Mouse (Mus musculus) MEL-GATA-1-ER (cell line): ENCODE measurements around the gene Myt1l.

Experiments used
- DNase-seq: peaks from one replicate; pipeline ENCODE4 v3.0.0-alpha.2; 2012; ENCODE audit warnings: low read depth; ENCODE audit errors: extremely low read depth

Gene Myt1l

DNA sequence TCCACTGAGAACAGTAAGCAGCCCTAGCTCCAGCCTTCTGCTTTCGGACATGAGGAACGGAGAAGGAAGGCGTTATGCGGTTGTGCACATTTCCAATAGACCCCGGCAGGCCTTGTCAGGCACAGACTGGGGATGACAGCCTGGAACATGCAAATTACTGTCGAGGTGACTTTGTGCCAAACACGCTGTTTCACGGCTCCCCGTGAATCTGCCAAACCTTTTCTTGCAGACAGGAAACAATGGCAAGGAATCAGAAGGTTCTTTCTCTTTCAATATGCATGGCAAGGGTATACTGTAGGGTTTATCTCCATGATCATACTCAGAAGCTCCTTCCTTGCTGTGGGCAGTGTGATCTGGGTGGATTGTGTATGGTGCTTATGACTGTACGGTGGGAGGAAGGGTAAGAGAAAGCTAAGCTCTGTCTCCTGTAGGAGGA, 127.0 kb downstream of the Myt1l start:
- no peak for DNase-seq

- no peak for DNase-seq
Measured at GRCm38 (mm10) chr12:29655673-29656072, 127.5 kb downstream of the Myt1l start.

GRCm38 (mm10) chr12:29657061-29657460, 128.9 kb downstream of the Myt1l start:
- no peak for DNase-seq

GRCm38 (mm10) chr12:29657870-29658269, 129.7 kb downstream of the Myt1l start:
- DNase-seq: no peak

GRCm38 (mm10) chr12:29671984-29672383, 143.8 kb downstream of the Myt1l start:
- DNase-seq: no peak

GRCm38 (mm10) chr12:29675594-29676362, 147.6 kb downstream of the Myt1l start:
- no peak for DNase-seq

DNA sequence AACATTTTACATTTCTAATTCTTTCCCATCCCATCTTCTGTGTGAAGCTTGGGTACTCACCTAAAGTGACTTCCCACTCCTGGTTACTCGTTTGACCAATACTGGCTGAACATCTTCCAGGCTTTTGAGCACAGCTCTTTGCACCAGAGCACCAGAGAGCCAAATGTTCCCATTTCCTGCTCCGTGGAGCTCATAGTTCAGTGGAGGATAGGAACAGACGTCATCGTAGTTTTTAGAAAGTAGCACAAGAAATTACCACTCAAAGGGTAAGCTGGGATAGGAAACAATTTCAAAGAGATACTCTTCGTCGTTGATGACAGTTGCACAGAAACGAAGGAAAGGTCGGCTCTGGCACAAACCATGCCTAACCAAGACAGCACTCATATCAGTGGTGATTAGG, 154.2 kb downstream of the Myt1l start:
- DNase-seq: no peak

GRCm38 (mm10) chr12:29682946-29683345, 154.8 kb downstream of the Myt1l start:
- no peak for DNase-seq

- no peak for DNase-seq
Measured at GRCm38 (mm10) chr12:29686241-29686640, 158.1 kb downstream of the Myt1l start.

GRCm38 (mm10) chr12:29691566-29691965, 163.4 kb downstream of the Myt1l start:
- no peak for DNase-seq

- DNase-seq: no peak
Measured at GRCm38 (mm10) chr12:29695194-29695593, 167.0 kb downstream of the Myt1l start.

DNA sequence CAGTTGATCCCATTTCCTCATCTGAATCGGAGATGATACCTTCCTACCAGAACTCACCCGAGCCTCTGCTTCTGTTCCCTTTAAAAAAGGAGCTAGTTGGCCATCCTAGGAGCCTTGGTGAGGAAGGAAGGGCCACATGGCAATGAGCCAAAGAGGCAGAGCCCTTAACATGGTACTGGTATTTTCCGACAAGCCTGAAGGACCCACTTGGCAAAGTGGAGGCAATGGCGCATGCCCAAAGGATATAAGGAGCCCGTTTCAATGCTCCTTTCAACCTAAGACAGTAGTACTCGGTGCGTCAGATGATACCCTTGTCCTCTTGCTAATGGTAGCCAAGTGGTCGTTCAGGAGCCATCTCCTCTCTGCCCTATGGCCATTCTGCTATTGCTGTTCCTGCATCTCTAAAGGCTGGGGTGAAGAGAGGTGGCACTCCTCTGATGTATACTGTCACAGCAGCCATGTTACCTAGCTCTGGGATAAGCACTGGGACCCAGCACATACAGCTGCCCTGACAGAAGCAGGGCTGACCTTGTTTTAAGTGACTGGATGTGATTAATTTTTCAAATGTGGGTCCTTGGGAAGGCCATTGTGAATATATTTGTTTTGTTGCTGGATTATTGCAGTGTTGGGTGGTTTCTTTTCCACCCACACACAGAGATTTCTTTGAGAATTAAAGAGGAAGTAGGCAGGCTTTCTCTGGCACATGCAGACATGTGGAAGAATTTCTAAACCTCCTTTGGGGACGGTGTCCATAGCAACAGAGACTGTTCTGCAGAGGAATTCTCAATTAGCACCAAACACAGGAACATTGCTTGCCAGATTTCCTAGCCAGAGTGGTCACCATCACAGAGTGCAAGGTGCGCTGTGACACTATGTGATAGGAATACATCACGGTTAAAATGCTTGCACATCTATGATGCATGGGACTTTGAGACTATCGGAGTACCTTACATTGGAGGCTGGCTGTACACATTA, 169.6 kb downstream of the Myt1l start:
- no peak for DNase-seq

- DNase-seq: no peak
Measured at GRCm38 (mm10) chr12:29698541-29698940, 170.4 kb downstream of the Myt1l start.

- DNase-seq: no peak
Measured at GRCm38 (mm10) chr12:29698976-29699375, 170.8 kb downstream of the Myt1l start.

- DNase-seq: no peak
Measured at GRCm38 (mm10) chr12:29699386-29699785, 171.2 kb downstream of the Myt1l start.

DNA sequence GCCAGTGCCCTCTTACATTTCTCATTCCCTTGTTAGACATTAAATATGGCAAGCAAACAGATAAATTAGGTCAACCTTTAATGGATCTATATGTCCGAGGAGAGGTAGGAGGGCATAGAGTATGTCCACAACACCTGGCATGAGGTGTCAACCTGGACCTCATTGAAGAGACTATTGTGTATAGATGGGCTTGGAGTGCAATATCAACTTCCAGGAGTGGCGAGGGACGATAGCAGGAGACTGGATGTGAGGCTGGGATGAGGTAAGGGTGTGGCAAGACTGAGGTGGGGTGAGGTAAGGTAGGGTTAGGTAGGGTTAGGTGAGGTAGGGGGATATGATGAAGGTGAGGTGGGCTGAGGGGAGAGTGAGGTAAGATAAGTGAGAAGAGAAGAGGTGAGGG, 171.8 kb downstream of the Myt1l start:
- DNase-seq: no peak

DNA sequence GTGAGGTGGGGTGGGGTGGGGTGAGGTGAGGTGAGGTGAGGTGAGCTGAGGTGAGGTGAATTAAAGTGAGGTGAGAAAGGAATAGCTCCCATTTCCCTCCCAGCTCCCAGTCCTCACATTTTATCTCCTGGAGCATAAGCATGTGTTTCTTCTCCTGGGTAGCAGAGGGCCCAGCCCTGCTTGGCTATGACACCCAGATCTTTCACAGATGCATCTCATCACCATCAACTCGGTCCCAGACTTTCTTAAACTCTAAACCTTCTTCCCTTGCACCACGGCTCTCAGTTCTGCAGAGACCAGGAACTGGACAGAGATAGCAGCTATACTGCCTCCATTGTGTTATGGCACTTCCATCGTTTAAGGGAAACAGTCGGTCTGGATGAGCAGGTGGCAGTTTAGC, 172.9 kb downstream of the Myt1l start:
- DNase-seq: no peak

DNA sequence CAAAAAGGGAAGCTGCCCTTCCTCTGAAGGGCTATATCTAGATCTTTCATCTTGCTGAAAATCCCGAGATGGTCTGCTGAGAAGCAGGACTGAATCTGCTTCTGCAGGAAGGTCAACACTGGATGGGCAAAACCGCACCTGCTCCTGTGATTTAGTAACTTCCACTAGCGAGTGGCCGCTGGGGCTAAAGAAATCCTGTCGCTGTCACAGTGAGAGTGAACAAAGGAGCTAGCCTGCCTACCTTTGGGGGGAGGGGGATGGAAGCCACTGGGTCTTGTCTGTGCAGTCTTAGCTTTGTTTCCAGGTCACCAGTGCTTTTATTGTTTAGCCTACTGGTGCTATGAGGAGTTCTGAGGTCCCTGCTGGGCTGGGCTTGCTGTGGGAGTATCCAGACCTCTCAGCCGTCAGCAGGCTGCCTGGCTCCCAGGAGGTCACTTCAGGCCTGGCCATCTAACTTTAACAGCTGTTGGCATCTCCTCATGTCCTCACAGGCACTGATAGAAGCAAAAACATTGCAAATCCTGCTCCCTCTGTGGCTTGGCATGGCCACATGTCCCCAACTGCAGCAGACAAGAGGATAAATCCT, 173.6 kb downstream of the Myt1l start:
- DNase-seq: no peak

- no peak for DNase-seq
Measured at GRCm38 (mm10) chr12:29702626-29703025, 174.4 kb downstream of the Myt1l start.

DNA sequence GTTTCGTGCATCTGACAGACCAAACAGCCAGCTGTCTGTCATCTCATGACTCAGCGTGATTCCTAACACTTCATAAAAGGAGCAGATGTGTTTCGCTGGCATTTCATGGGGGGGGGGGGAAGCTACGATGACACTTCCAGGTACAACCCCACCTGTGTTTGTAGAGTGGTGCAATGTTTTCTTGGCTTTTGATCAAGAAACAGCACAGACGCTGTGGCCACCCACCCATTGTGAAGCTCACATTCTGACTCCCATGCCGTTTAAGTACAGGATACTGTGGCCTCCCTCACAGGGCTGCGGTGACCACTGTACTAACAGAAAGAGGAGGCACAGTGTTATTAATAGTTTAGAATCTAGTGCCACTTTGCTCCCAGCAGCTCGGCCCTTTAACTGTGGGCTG, 175.4 kb downstream of the Myt1l start:
- DNase-seq: no peak

DNA sequence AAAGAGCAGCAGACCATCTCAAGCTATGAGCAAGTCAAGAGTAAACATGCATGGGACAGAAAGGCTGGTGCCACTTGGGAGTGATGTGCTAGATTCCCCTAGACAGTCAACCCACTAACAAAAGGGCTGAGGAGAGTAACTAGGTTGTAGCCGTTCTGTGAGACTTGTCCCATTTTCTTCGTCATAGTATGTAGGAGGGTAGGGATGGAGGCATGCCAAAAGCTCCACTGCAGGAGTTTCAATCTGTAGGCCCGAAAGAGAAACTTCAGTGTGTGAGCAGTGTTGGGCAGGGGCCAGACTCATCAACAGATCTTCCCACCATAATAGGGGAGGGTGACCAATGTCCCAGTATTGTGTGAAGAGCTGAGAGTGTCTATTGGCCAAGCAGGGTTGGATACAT, 178.9 kb downstream of the Myt1l start:
- DNase-seq: no peak

- no peak for DNase-seq
Measured at GRCm38 (mm10) chr12:29708166-29708565, 180.0 kb downstream of the Myt1l start.
